Mouse (Mus musculus) left cerebral cortex, adult 18-20 months (tissue): ENCODE measurements at regions not wholly inside any gene's neighbourhood (a gene's known extent, or its start where the extent isn't known, plus 50 kb on each side); places are given as distances from the start of the nearest gene placed in this dataset.
A peak's percentile ranks its signal among the peaks of the same experiment; 100 is the strongest.

Source experiments
- DNase-seq, 2 experiments: peaks; one replicate each; pipeline ENCODE4 v3.0.0; 2021 to 2022; ENCODE audit warnings: low spot score in 2 of 2, mixed read lengths in 1 of 2

- DNase-seq, result no peak
These were observed 53.8 kb upstream of the Usp46 start for GRCm38 (mm10) chr5:74121861-74122630.

- DNase-seq, result peak; percentile 40 to 45
These were observed 58.0 kb upstream of the Usp46 start for GRCm38 (mm10) chr5:74126015-74126896.

- no peak for DNase-seq
These were observed 59.3 kb upstream of the Usp46 start for GRCm38 (mm10) chr5:74127518-74127917.

GRCm38 (mm10) chr5:74129636-74130035 lies 61.4 kb upstream of the Usp46 start:
- no peak for DNase-seq

- no peak for DNase-seq
These were observed 62.4 kb upstream of the Rasl11b start for GRCm38 (mm10) chr5:74132671-74133070.

- DNase-seq, result no peak
These were observed 58.7 kb upstream of the Rasl11b start for GRCm38 (mm10) chr5:74136377-74136776.

- DNase-seq, result no peak
These were observed 58.1 kb upstream of the Rasl11b start for GRCm38 (mm10) chr5:74136868-74137439.

- DNase-seq, result no peak
These were observed 51.1 kb upstream of the Rasl11b start for GRCm38 (mm10) chr5:74143994-74144393.

GRCm38 (mm10) chr5:74144765-74145164 lies 50.3 kb upstream of the Rasl11b start:
- no peak for DNase-seq
